Mouse (Mus musculus) colon, adult 2 months (tissue): ENCODE data around the gene Zfp91. TPM values are rescaled to one million over a fixed set of nuclear protein-coding genes. Genes with fewer than 3 reads are reported as not detected.

ENCODE experiments used
- polyA plus RNA-seq: library from polyadenylated mRNA; depleted of rRNA; stranded (reverse); fragments of >200 nt; gene quantifications from 2 replicates; pipeline ENCODE4 v1.2.3, GENCODE M21; 2012; rRNA removed

Zfp91 gene
- 11.1 and 11.5 TPM in 2 replicates for polyA plus RNA-seq

GRCm38 (mm10) chr19:12795511-12796327 lies at the start of gene Zfp91, which contains the start of gene Lpxn:
Gene Zfp91, minus strand, starts transcription at chr19:12796126.
Gene Lpxn, plus strand, starts transcription at chr19:12796193.

GRCm38 (mm10) chr19:12765308-12765707 lies 30.6 kb downstream of the Zfp91 start, which contains the start of gene Cntf:
Gene Cntf, minus strand, starts transcription at chr19:12765632.

Other genes with a start within 250 kb of the Zfp91 start
- gene Gm4952, start 196.2 kb downstream of the Zfp91 start, polyA plus RNA-seq, result 0.06 TPM in 1 of 2 replicates, not detected in the other
- gene Glyat, start 162.8 kb downstream of the Zfp91 start, polyA plus RNA-seq, result not detected in 2 replicates
- not detected in 2 replicates for gene Olfr1442, start 125.7 kb downstream of the Zfp91 start, polyA plus RNA-seq
- gene Olfr1443, start 118.0 kb downstream of the Zfp91 start, polyA plus RNA-seq, result not detected in 2 replicates
- gene Keg1, start 100.3 kb downstream of the Zfp91 start, polyA plus RNA-seq, result 0.10 TPM in 1 of 2 replicates, not detected in the other
- gene Cntf, start 30.5 kb downstream of the Zfp91 start, polyA plus RNA-seq, result 0.27 TPM in 1 of 2 replicates, not detected in the other
- 2.3 and 2.5 TPM in 2 replicates for gene Lpxn, start 67 bp upstream of the Zfp91 start, polyA plus RNA-seq
- not detected in 2 replicates for gene Gm5244, start 50.6 kb upstream of the Zfp91 start, polyA plus RNA-seq
- not detected in 2 replicates for gene Olfr1444, start 61.2 kb upstream of the Zfp91 start, polyA plus RNA-seq
- not detected in 2 replicates for gene Olfr1445, start 87.7 kb upstream of the Zfp91 start, polyA plus RNA-seq
- gene Olfr1446, start 97.4 kb upstream of the Zfp91 start, polyA plus RNA-seq, result not detected in 2 replicates
- gene Olfr1447, start 107.6 kb upstream of the Zfp91 start, polyA plus RNA-seq, result not detected in 2 replicates
- gene Olfr1448, start 128.3 kb upstream of the Zfp91 start, polyA plus RNA-seq, result not detected in 2 replicates
- gene Olfr1449, start 134.7 kb upstream of the Zfp91 start, polyA plus RNA-seq, result not detected in 2 replicates
- gene Olfr1450, start 154.1 kb upstream of the Zfp91 start, polyA plus RNA-seq, result not detected in 2 replicates
- gene Olfr1451, start 198.9 kb upstream of the Zfp91 start, polyA plus RNA-seq, result not detected in 2 replicates
- not detected in 2 replicates for gene Olfr1453, start 232.2 kb upstream of the Zfp91 start, polyA plus RNA-seq